Mouse (Mus musculus): ENCODE measurements around the gene Meis1. TPM values are rescaled to one million over a fixed set of nuclear protein-coding genes. Genes with fewer than 3 reads are reported as not detected.

Meis1 gene
- total and polyA plus RNA-seq, 3 experiments, result 0.64 to 4.3 (median 0.98) TPM

DNA sequence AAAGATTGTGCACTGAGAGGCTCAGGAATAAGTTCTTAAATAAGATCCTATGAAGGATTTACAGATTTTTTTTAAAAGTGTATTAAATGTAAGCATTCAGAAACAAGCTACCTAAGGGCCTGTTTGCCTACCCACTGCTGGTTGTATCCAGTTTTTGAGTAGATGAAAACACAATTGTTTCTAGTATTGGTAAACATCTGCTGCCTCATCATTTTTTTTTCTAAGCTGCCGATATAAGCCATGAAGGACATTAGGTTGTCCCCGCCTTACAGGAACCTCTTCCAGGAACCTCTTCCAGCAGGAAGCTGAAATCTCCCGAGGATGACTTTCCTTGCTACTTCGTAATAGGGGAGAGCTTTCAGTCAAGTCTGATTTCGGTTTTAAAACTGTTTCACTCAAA is 11.7 kb downstream of the Meis1 start:
- H3K4me3 ChIP-seq (ENCODE audit: low read depth, low read length), result no peak overlapping the region
- peaks cover 18% of the 10 kb centered on the region; the same call in 1 of the 2 replicates for H3K27me3 ChIP-seq (ENCODE audit: insufficient read depth, low read length)
- DNase-seq (ENCODE audit: low spot score) (no peak), ATAC-seq (ENCODE audit: extremely low read depth, insufficient number of reproducible peaks, low FRiP score, poor library complexity, severe bottlenecking) (no peak)
- no peak for TF ChIP-seq TAL1 (conservative IDR thresholded peaks at IDR 0.05; ENCODE audit: low read depth, low read length)
- no peak for TF ChIP-seq CTCF (IDR thresholded peaks at IDR 0.05; ENCODE audit: low read depth, low read length)
- no peak for TF ChIP-seq POLR2AphosphoS5 (IDR thresholded peaks at IDR 0.05; ENCODE audit: insufficient replicate concordance, low read depth, low read length)
- no peak for TF ChIP-seq GATA2 (IDR thresholded peaks at IDR 0.05; ENCODE audit: borderline replicate concordance, low read depth, low read length)
- TF ChIP-seq GATA1 (IDR thresholded peaks at IDR 0.05; ENCODE audit: borderline replicate concordance, low read length), result no peak
- H3K4me1 ChIP-seq (ENCODE audit: insufficient read depth, low read depth, low read length), result no peaks in the 10 kb centered on the region
- no peaks in the 10 kb centered on the region for H3K9me3 ChIP-seq (replicated peaks)
- no peaks in the 10 kb centered on the region for H3K36me3 ChIP-seq (replicated peaks)

DNA sequence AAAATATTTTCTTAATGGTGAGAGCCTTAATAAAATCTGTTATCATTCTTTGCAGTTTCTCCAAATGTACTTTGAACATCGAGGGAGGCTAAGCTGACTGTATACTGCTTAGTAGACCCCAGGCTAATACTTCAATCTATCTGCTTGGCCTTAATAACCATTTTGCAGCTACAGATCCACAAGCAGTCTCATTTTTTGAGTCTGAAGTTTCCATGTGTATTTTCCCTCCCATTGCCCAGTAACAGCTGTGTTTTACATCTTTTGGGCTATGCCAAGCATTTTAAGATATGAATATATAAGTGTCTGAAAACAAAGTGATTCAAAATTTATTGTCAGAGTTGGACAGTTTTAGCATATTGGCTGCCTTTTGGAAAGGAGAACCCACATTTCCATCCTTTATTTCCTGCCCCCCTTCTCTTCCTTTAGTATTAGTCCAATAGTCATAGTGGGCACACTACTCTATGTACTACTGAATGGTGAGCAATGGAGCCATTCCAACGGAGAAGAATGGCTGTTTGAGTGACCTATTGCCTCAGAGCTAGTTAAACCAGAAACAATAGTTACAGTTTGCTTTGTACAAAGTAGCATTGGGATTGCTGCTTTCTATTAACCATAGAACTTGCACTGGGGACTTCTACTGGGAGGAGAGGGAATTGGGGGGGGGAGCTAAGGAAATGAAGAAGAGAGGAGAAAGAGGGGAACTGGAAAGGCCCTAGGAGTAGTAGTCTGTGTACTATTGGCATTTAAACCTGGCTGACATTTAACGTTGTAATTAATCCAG is 12.7 kb downstream of the Meis1 start:
- no peak for TF ChIP-seq CTCF (IDR thresholded peaks at IDR 0.05; ENCODE audit: low read depth, low read length)
- TF ChIP-seq GATA2 (IDR thresholded peaks at IDR 0.05; ENCODE audit: borderline replicate concordance, low read depth, low read length), result no peak
- TF ChIP-seq GATA1 (IDR thresholded peaks at IDR 0.05; ENCODE audit: borderline replicate concordance, low read length), result no peak
- TF ChIP-seq TAL1 (conservative IDR thresholded peaks at IDR 0.05; ENCODE audit: low read depth, low read length), result no peak
- TF ChIP-seq POLR2AphosphoS5 (IDR thresholded peaks at IDR 0.05; ENCODE audit: insufficient replicate concordance, low read depth, low read length), result no peak
- no peak overlapping the region for H3K4me3 ChIP-seq (ENCODE audit: low read depth, low read length)
- no peaks in the 10 kb centered on the region for H3K4me1 ChIP-seq (ENCODE audit: insufficient read depth, low read depth, low read length)
- H3K36me3 ChIP-seq (replicated peaks), result no peaks in the 10 kb centered on the region
- no peak for ATAC-seq (ENCODE audit: extremely low read depth, insufficient number of reproducible peaks, low FRiP score, poor library complexity, severe bottlenecking)
- H3K27me3 ChIP-seq (ENCODE audit: insufficient read depth, low read length), result peaks cover 18% of the 10 kb centered on the region; the same call in 1 of the 2 replicates
- no peaks in the 10 kb centered on the region for H3K9me3 ChIP-seq (replicated peaks)
- no peak for DNase-seq (ENCODE audit: low spot score)

DNA sequence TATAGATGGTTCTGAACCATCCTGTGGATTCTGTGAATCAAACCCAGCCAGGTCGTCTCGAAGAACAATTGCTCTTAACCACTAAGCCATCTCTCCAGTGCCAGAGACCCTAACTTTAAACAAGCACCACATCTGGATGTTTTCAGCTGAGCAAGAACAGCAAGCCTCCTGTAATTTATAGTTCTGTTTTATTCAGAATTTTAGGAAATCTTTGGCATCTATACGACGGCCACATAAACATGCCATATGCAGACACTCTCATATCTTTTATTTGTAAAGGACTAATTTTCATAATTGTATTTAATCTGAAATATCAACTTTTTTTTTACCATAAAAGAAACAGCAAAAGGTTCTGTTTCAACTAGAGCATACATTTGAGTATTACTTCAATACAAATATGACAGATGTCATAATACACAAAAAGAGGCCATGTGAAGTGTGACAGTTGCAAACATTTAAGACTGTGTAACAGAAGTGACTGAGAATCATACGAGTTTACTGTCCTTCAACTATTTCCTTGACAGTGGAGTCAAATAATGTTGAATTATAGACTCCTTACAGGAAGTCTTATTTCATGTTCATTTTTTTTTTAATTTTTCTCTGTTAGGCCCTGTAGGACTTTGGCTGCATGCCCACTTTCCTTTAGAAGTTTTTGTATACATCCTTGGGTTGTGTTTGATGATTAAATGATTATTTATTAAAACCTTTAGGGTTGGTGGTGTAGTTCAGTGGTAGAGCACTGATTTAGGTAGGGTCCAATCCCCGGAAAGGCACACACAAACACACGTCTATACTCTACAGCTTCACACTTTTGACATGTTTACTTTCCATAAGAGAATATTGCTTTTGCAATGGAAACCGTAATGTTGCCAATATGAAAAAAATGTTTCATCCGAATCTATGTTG is 13.5 kb downstream of the Meis1 start:
- H3K4me3 ChIP-seq (ENCODE audit: low read depth, low read length), result no peak overlapping the region
- no peaks in the 10 kb centered on the region for H3K36me3 ChIP-seq (replicated peaks)
- H3K9me3 ChIP-seq (replicated peaks), result no peaks in the 10 kb centered on the region
- no peaks in the 10 kb centered on the region for H3K4me1 ChIP-seq (ENCODE audit: insufficient read depth, low read depth, low read length)
- no peak for DNase-seq (ENCODE audit: low spot score)
- TF ChIP-seq GATA2 (IDR thresholded peaks at IDR 0.05; ENCODE audit: borderline replicate concordance, low read depth, low read length) (no peak), CTCF (IDR thresholded peaks at IDR 0.05; ENCODE audit: low read depth, low read length) (no peak), POLR2AphosphoS5 (IDR thresholded peaks at IDR 0.05; ENCODE audit: insufficient replicate concordance, low read depth, low read length) (no peak), GATA1 (IDR thresholded peaks at IDR 0.05; ENCODE audit: borderline replicate concordance, low read length) (no peak), TAL1 (conservative IDR thresholded peaks at IDR 0.05; ENCODE audit: low read depth, low read length) (no peak)
- ATAC-seq (ENCODE audit: extremely low read depth, insufficient number of reproducible peaks, low FRiP score, poor library complexity, severe bottlenecking), result no peak
- H3K27me3 ChIP-seq (ENCODE audit: insufficient read depth, low read length), result peaks cover 16% of the 10 kb centered on the region; the same call in 1 of the 2 replicates

DNA sequence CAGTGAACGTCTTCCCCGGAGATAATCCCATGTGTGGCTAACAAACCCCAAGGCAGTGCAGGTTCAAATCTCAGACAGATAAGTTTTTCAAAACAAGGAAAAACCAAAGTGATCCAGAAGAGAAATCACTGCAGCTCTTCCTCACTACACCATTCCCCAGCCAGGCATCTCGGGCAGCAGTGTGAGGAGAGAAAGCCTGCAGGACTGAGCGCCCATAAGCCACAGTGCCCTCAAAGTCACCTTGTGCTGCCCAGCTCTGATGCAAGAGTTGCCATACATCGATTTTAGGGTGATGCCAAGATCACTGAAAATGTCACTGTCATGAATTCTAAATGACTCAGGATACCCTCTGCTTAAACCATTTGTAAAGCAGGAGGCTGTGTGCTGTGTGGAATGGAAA is 15.7 kb downstream of the Meis1 start:
- no peaks in the 10 kb centered on the region for H3K9me3 ChIP-seq (replicated peaks)
- no peak for DNase-seq (ENCODE audit: low spot score)
- no peak for ATAC-seq (ENCODE audit: extremely low read depth, insufficient number of reproducible peaks, low FRiP score, poor library complexity, severe bottlenecking)
- H3K36me3 ChIP-seq (replicated peaks), result no peaks in the 10 kb centered on the region
- H3K4me1 ChIP-seq (ENCODE audit: insufficient read depth, low read depth, low read length), result no peaks in the 10 kb centered on the region
- peaks cover 8% of the 10 kb centered on the region; the same call in 1 of the 2 replicates for H3K27me3 ChIP-seq (ENCODE audit: insufficient read depth, low read length)
- no peak overlapping the region for H3K4me3 ChIP-seq (ENCODE audit: low read depth, low read length)
- TF ChIP-seq CTCF (IDR thresholded peaks at IDR 0.05; ENCODE audit: low read depth, low read length), result no peak
- TF ChIP-seq TAL1 (conservative IDR thresholded peaks at IDR 0.05; ENCODE audit: low read depth, low read length), result no peak
- no peak for TF ChIP-seq POLR2AphosphoS5 (IDR thresholded peaks at IDR 0.05; ENCODE audit: insufficient replicate concordance, low read depth, low read length)
- no peak for TF ChIP-seq GATA2 (IDR thresholded peaks at IDR 0.05; ENCODE audit: borderline replicate concordance, low read depth, low read length)
- TF ChIP-seq GATA1 (IDR thresholded peaks at IDR 0.05; ENCODE audit: borderline replicate concordance, low read length), result no peak

DNA sequence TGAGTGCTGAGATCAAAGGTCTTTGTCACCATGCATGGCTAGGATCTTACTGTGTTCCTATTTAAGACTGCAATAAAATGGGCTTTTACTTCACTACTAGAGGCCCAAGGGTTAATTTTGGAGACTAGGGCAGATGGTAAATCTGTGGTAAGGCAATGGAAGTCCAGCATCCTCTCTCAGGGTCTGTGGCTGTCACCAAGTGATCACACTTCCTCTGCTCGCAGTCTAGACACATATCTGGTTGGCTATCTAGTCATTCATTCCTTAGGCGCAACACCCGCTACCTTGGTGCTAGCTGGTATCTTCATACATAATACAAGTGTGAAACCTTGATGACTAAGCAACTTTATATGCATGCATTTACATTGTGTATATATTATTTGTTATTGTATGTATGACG is 22.0 kb downstream of the Meis1 start:
- Histone ChIP-seq H3K4me3 (ENCODE audit: low read depth, low read length) (no peak overlapping the region), H3K27me3 (ENCODE audit: insufficient read depth, low read length) (peaks cover 12% of the 10 kb centered on the region), H3K9me3 (replicated peaks) (no peaks in the 10 kb centered on the region), H3K4me1 (ENCODE audit: insufficient read depth, low read depth, low read length) (no peaks in the 10 kb centered on the region), H3K36me3 (replicated peaks) (no peaks in the 10 kb centered on the region)
- no peak for TF ChIP-seq GATA1 (IDR thresholded peaks at IDR 0.05; ENCODE audit: borderline replicate concordance, low read length)
- DNase-seq (ENCODE audit: low spot score) (no peak), ATAC-seq (ENCODE audit: extremely low read depth, insufficient number of reproducible peaks, low FRiP score, poor library complexity, severe bottlenecking) (no peak)

DNA sequence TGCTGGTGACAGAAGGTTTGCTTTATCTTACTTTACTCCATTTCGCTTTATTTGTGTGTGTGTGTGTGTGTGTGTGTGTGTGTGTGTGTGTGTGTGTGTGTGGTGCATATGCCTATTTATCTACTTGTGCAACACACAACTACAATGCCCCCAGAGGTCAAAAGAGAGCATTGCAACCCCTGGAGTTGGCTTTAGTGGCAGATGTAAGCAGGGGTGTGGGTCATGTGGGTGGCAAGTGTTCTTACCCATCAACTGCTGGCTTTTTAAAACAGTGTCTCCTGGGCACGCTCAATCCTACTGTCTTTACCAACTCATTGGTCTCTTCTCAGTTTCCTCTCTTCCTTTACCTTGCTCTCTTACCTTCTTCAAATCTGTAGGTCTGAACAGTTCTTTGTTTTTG is 22.5 kb downstream of the Meis1 start:
- DNase-seq (ENCODE audit: low spot score), result no peak
- no peak for ATAC-seq (ENCODE audit: extremely low read depth, insufficient number of reproducible peaks, low FRiP score, poor library complexity, severe bottlenecking)
- Histone ChIP-seq H3K27me3 (ENCODE audit: insufficient read depth, low read length) (peaks cover 12% of the 10 kb centered on the region), H3K9me3 (replicated peaks) (no peaks in the 10 kb centered on the region), H3K36me3 (replicated peaks) (no peaks in the 10 kb centered on the region), H3K4me1 (ENCODE audit: insufficient read depth, low read depth, low read length) (no peaks in the 10 kb centered on the region), H3K4me3 (ENCODE audit: low read depth, low read length) (no peak overlapping the region)
- TF ChIP-seq GATA2 (IDR thresholded peaks at IDR 0.05; ENCODE audit: borderline replicate concordance, low read depth, low read length) (no peak), GATA1 (IDR thresholded peaks at IDR 0.05; ENCODE audit: borderline replicate concordance, low read length) (no peak), TAL1 (conservative IDR thresholded peaks at IDR 0.05; ENCODE audit: low read depth, low read length) (no peak), CTCF (IDR thresholded peaks at IDR 0.05; ENCODE audit: low read depth, low read length) (0 out of 2 replicates have a peak, but pooled peaks have one; percentile 11), POLR2AphosphoS5 (IDR thresholded peaks at IDR 0.05; ENCODE audit: insufficient replicate concordance, low read depth, low read length) (no peak)
